Mouse (Mus musculus) mature B cell (primary cell): ENCODE results near the gene Gas2l1.

Experiments used
- in situ Hi-C: fragments of 300-500 bp; cut with MboI; formaldehyde crosslinking; loops from 2 replicates; pipeline ENCODE4 v1.14.3; 2019

The Gas2l1 gene

DNA sequence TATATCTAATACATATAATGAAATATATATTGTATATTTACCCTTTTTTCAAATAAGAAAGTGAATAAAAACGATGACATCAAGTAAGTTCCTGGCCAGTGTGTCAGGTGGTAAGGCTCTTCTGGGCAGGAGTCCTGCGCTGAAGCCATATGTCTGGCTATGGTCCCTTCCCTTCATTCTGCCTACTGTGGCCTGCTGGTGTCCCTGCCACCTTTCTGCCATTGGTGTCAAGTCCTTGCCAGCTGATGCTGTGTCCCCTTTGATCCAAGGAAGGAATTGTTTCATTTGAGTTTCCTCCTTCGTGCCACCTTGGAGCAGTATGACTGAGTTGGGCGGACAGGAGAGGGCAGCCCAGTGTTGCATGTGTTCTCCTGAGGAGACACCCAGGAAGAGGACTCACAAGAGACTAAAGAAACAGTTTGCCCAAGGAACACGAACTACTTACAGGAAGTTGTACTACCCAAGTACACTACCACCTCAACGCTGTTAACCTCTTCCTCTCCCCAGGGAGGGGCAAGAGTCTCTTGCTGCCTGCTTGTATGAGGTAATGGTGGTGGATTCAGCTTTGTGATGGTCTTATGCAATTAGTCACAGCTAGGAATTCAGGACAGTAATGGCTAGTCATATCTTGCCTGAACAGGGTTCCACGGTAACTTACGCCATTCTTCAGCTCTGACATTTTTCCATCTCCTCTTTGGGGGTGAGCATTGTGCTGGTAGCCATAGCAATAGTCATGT lies 22.3 kb downstream of the Gas2l1 start:
- in situ Hi-C loops, result no loop called here

DNA sequence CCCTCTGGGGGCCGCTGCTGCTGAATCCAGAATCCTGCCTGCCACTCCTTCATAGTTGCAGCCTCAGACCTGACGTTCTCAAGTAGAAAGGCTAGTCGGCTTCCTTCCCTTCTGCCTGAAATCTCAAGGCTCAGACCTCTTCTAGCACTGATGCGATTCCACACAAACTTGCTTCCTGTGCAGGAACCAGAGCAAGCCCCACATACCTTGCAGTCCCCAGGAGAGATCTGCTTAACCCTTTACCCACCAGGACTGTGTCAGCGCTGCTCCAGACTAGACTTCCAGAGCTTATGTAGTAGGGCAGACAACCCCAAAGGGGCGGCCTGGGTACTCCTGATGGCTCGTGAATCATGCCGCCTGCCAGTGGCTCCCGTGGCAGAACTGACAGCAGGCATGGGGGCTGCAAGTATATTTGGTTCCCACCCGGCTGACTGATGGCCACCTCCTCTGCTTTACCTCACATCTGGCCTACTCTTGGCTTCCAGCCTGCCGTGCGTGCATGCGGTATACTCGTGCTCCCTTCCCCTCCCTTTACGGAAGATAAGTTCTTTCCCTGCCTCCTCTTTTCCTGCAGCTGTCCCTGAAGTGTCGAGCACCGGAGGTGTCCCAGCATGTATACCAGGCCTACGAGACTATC lies 23.9 kb downstream of the Gas2l1 start:
- in situ Hi-C loops, result no loop called here

DNA sequence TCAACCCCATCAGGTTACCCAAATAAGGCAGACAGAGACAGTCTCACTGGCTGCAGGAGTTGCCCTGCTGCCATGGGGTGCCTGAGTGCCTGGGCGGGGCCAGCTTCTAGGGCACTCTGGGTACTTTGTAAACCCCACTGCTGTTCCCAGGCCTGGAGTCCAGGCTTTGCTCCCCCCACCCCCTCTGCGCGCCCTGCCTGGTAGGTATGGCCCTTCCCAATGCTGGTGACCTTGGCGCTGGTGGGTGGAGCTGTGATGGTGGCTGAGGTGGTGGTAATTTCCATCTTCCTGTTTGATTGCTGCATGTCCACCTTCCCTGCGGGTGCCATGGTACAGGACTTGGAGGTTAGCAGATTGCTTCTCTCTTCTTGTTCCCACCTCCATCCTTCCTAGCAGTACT lies 24.5 kb downstream of the Gas2l1 start:
- in situ Hi-C loops, result no loop called here

DNA sequence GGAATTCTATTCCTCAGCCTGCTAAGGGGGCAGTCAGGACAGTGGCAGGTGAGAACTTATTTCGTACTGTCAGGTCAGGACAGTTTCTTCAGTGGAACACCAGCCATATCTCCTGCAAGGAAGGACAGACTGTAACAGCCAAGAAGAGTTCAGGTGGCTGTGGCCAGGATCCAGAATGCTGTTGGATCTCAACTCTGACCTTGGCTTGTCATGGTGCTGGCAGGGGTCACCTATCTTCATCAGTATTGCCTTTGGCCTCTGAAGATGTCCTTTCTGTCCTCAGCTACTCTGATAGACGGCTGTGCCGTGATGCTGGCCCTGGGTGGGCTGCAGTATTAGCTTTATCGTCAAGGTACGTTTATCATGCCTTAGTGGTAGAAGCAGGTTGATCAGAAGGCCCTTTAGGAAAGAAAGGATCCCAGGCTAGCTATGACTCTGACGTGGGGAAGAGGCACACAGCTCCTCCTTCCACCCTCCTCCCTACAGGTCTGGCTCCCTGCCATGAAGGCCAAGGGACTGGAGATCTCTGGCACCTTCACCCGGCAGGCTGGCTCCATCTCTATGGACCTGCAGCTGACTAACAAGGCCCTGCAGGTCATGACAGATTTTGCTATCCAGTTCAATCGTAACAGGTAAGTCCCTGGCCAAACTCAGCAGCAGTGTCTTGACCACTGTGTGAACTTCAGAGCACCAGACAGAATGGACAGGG lies 27.8 kb downstream of the Gas2l1 start:
- in situ Hi-C loops, result no loop called here

DNA sequence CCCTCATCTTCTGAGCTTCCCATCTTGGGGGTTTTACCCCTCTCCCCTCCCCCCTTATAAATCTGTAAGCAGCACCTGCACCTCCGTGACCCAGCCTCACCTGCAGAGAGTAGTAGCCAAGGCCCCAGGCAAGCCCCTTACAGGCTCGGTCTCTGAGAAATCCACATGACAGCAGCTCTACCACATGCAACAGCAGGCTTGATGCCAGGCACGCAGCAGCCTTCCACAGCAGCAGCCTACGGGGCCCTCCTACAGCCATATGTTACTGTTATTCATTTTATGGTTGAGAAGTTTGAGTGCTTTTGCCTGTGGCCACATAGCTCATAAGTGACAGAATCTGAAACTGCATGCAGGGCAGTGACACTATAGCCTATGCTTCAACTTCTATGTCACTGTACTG lies 29.7 kb downstream of the Gas2l1 start:
- in situ Hi-C loops, result no loop called here

DNA sequence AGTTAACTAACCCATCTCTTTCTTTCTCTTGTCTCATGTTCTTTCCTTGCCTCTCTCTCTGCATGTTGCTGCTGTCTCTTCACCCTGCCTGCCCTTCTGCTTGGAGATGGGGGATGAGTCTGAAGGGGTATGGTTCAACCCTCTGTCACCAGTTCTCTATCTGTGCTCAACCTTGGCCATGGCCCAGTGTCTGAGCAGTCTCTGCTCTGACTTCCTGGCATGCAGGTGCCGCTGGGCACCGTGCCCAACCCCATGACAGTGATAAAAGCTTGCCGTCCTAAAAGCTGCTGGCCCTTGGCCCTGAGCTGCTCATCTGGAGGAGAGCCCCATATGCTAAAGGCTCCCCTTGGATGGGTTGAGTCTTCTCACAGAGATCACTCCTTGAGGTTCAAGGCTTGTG lies 32.0 kb downstream of the Gas2l1 start:
- in situ Hi-C loops, result no loop called here

DNA sequence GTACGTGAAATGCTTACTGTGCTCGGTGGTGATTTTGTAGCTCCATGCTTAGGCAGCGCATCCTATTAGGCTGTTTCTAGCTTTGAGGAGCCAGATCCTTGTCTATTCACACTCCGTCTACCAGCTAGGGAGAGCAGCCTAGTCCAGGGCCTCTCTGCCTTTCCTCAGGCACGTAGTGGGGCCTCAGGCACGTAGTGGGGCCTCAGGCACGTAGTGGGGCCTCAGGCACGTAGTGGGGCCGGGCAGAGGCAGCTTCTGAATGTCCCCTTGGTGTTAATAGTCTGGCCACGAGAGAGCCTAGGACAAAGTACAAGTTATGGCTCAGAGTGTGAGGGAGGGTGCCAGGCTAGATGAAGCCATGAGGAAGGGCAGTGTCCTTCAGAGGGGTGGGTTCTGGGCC lies 32.4 kb downstream of the Gas2l1 start:
- in situ Hi-C loops, result no loop called here

DNA sequence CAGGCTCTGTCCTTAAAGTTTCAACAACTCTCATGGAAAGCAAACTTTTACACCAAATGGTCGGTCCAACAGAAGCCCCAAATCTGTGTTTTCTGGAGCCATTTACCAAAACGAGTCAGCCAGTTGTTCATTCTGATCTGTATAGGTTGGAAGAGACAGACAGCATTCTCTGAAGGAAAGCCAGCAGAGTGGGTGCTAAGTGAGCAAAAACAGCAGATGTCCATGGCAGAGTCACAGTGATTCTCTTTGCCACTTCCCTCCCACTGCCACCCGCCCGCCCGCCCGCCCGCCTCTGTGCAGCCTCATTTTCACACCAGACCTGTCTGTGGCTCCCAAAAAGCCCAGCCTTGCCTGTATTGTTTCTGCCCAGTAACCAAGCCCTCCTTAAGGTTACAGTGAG lies 36.9 kb downstream of the Gas2l1 start:
- in situ Hi-C loops, result no loop called here

DNA sequence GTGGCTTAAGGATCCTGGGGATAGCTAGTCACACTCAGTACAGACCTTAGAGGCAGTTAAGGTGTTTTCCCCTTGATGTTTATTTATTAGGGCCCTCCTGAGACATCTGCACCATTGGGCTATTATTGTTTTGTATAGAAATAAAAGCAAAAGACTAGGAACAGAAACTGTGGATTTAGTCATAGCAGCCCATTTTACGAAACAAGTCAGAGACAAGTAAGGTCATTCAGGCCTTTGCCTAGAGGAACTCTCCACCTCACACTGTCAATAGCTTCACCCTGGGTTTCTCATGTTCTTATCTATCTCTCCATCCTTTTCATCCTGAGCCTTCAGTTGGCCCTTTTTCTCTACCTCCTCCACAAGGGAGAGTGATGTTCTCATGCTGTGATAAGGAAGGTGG lies 40.0 kb downstream of the Gas2l1 start:
- in situ Hi-C loops, result no loop called here

DNA sequence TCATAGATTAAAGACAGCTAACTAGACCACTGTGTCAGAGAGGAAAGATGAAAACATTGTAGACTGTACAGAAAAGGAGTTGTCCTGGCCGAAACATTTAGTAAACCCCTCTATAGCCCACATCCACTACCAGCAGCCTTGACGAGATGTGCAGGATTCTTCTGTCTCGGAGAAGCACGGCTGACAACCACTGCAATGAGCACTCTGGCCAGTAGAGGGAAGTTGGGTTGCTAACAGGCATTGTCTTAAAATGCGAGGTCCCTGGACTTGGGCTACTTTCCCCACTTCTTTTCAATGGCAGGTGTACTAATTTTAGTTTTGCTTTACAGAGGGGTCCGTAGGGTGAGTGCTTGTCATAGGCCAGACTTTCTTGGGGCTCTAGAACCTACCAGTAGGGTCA lies 47.6 kb downstream of the Gas2l1 start:
- in situ Hi-C loops, result no loop called here

DNA sequence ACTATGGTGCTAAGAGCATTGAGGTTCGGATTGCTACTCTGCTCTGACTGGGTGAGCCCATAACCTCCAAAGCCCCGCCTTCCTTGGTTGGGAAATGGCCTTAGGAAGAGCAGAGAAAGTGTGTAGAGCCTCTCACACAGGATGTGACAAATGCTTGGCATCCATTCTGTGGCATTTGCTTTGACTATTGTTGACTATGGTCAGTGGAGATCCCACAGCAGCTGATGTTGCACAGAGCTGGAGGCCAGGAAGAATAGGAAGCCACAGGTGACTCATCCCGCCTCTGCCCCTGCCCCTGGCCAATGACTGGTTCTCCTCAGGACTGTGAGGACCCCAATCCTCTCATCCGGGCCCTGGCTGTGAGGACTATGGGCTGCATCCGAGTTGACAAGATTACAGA lies 48.8 kb downstream of the Gas2l1 start:
- in situ Hi-C loops, result no loop called here

DNA sequence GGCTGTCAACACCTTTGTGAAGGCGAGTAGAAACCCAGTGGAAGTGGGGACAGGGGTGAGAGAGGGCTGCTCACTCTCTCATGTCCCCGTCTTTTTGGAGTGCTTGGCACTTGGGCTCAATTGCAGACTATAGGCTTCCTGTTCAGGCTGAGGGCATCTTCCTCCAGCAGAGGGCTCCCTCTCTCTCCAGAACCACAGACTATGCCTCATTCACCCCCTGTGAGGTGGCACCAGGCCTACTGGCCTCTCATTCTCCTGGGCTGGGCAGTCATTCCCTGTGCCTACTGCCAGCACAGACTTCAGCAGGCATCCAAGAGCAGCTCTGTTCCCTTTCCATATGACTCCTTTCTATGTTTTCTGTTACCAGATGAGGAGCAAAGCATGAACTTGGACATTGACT lies 49.4 kb downstream of the Gas2l1 start:
- in situ Hi-C loops, result no loop called here

DNA sequence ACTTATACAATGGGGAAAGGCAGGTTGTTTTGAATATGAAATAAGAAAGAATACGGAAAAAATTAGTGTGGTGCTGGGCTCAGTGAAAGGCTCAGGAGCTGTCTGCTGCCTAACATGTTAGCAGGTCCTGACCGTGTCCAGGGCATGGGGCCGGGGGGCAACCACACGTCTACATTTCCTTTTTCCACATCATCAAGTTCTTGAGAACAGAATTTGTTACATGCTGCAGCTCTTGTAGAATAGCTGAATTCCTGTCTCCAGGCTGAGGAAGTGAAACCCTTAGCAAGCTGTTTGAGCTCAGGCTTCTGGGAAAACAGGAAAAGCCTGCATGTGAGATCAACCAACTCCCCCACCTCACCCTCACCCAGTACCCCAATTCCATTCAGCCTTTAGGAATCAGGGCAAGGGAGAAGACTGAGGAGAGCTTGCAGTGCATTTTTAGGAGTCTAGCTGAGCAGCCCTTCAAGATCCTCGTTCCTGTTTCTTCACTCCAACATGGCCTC lies 52.9 kb downstream of the Gas2l1 start:
- in situ Hi-C loops, result no loop called here

DNA sequence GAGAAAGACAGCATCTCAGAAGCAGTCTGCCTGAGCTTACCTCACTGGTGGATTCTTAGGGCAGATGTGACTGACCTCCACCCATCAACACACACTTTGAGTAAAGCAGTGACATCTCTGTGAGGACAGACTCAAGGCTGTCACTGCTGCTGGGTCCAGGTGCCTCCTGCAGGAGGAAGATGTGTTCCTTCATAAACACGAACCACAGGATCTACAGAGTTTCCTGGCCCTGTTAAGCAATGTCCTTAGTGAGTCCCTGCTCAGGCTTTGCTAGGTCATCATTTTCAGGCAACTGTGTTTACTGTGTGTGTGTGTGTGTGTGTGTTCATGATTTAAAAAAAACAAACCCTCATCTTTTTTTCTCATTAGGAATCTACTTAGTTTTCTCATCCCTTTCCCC lies 53.6 kb downstream of the Gas2l1 start:
- in situ Hi-C loops, result no loop called here

DNA sequence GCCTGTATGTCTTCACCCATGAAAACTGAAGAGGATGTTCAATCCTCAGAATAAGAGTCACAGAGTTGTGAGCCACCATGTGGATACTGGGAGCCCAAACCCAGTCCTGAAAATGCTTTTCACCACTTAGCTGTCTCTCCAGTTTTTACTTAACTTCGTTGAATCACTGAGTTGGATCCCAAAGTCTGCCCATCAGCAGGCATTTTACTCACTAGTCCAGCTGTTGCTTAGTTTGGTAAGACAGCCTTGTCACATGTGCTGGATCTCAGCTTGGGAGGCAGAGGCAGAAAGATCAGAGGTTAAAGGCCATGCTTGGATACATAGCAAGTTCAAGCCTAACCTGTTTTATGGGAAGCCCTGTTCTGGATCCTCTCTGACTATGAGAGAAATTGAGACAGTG lies 54.9 kb downstream of the Gas2l1 start:
- in situ Hi-C loops, result no loop called here

DNA sequence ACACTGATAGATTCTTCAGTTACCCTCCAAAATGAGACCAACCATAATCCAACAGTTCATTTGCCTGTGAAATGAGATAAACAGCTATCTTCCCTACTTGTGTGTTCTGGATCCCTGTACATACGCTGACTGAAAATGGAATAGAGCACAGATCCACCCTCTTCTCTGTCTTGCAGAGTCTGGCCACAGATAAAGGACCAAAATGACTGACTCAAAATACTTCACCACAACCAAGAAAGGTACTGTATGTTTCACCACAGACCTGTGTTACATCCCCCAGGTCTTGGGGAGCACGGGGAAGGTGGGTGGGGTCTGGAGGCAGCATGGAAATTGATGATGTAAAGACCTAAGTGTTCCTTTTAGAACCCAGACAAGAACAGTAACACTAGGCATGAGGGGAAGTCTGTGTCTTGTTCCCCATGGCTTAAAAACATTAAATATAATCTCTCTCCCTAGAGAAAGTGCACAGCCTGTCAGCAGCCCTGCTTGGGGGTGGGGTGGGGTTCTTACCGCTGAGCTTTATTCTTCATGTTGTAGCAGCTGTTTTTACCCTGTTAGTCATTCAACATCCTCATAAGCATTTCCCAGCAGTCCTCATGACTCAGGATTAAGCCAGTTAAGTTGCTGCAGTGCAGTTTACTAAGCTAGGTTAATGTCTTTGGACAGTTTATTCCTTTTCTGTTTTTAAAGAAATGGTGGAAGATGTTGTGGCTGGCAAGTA lies 55.6 kb downstream of the Gas2l1 start:
- in situ Hi-C loops, result no loop called here

DNA sequence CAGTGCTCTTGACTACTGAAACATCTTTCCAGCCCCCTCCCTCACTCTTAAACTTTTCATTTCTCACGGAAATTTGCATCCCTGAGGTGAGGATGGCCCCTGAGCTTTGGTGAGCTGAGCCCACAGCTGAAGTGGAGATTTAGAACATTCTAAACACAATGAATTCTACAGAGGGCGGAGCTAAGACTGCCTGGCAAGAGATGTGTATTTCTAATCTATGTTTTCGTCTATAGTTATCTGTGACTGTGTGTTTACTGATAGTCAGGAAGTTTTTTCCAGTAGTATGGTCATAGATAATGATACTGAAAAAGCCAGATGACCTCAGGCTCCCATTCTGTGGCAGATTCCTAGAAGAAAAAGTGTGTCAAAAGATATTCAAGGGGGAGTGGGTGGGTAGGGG lies 56.3 kb downstream of the Gas2l1 start:
- in situ Hi-C loops, result no loop called here

DNA sequence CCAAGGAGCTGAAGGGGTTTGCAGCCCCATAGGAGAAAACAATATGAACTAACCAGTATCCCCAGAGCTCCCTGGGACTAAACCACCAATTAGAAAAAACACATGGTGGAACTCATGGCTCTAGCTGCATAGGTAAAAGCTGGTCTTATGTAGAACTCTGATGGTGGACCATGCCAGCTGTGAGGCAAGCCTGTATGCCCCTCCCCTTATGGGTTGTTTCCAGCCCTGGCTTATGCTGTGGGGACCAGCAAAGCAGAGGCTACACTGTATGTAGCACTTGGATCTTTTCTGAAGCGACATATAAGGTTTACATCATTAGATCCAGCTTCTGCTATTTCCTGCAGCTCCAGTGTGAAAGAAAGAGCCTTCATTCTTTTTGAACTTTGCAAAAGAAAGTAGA lies 57.9 kb downstream of the Gas2l1 start:
- in situ Hi-C loops, result no loop called here

DNA sequence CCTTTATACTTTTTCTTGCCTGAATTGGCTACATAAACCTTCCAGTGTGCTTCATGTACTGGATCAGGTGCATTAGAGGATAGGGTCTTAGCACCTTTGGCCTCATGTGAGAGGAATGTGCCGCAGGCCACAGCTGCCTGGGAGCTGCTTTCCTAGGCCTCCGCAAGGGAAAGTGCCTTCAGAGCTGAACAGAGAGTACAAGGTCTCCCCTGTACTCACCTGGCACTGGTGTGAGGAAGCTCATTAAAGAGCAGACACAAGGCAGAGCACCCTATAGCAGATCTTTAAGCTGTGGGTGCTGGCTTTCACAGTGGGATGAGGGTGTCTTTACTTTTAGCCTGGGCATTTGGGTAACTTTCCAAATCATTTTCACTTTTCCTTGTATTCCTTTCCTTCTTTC lies 59.6 kb downstream of the Gas2l1 start:
- in situ Hi-C loops, result no loop called here
